In the genomic region with DNA sequence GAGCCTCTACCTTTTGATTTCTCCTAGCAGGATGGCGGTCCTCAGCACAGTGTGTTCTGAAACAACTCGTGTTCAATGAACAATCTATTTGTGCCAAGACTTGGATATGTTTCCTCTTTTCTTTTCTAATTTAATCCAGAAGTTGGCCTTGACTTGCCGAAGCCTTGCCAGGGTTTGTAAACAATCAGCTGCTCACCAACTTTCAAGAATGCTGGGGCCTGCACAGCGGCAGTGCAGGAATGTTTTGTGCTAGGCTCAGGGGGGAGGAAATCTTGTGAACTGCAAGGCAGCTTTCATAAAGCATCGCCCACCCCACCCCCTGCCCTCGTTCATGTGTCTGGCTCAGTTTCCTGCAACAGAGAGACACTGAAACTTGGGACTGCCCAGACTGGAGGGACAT, we compare ENCODE assay signal across 8 mouse cellular contexts.
A peak's percentile ranks its signal among the peaks of the same experiment; 100 is the strongest.
DNase-seq lines count a peak whose midpoint lies in the region; ATAC-seq and TF ChIP-seq lines count a peak whose summit lies in the region.

No protein-coding gene starts in this region.

- no peak overlapping the region for H3K27ac ChIP-seq in left cerebral cortex, adult 2 months
- no peak overlapping the region for H3K27ac ChIP-seq in intestine, postnatal 0 days (ENCODE audit: low read depth, low read length)

- no peak for TF ChIP-seq CTCF in lung, adult 2 months (IDR thresholded peaks at IDR 0.05; ENCODE audit: insufficient read depth, low read length)
- no peak for TF ChIP-seq CTCF in left cerebral cortex, adult 2 months (IDR thresholded peaks at IDR 0.05)
- TF ChIP-seq CTCF in intestine, postnatal 0 days (IDR thresholded peaks at IDR 0.05; ENCODE audit: low read depth), result no peak

- no peak overlapping the region for H3K4me3 ChIP-seq in lung, adult 2 months (replicated peaks; ENCODE audit: extremely low read depth, low read depth, low read length)
- no peak overlapping the region for H3K4me3 ChIP-seq in left cerebral cortex, adult 2 months
- H3K4me3 ChIP-seq in intestine, postnatal 0 days (ENCODE audit: low read depth, low read length), result no peak overlapping the region

- no peaks in the 10 kb centered on the region for H3K27me3 ChIP-seq in intestine, postnatal 0 days (replicated peaks; ENCODE audit: control insufficient read depth, insufficient read depth, low read length)

- no peak overlapping the region for H3K4me2 ChIP-seq in intestine, postnatal 0 days (replicated peaks; ENCODE audit: low read depth)

- H3K9me3 ChIP-seq in intestine, postnatal 0 days (ENCODE audit: control insufficient read depth), result no peaks in the 10 kb centered on the region

- H3K9ac ChIP-seq in intestine, postnatal 0 days (ENCODE audit: low read depth, low read length), result no peak overlapping the region

- intact Hi-C loops in left cerebral cortex, adult 2 months (cut with DNase I), result no loop called here

- H3K4me1 ChIP-seq in lung, adult 2 months (ENCODE audit: control insufficient read depth, insufficient read depth, low read length), result no peaks in the 10 kb centered on the region; the same call in 1 of the 2 replicates
- H3K4me1 ChIP-seq in intestine, postnatal 0 days (replicated peaks; ENCODE audit: control insufficient read depth, insufficient read depth, low read length), result no peaks in the 10 kb centered on the region

- WGBS in lung, adult 2 months, result 33% methylated on average over 6 of the region's 6 CpGs
- WGBS in intestine, postnatal 0 days, result 54% methylated on average over 6 of the region's 6 CpGs

- peak; percentile 39 for DNase-seq in lung, adult 18-20 months
- DNase-seq in lung, adult 2 months, result no peak
- DNase-seq in gastrocnemius, adult 18-20 months (ENCODE audit: low spot score), result peak; percentile 68
- DNase-seq in left cerebral cortex, adult 2 months (ENCODE audit: extremely low spot score in 1 of 2, low spot score in 2 of 2), result peak; percentile 31 to 33
- DNase-seq in right cerebral cortex, postnatal 25 days, result peak; percentile 38
- DNase-seq in kidney, postnatal 4 days, result no peak
- no peak for DNase-seq in cerebellum, adult 9-10 months

- H3K36me3 ChIP-seq in intestine, postnatal 0 days (ENCODE audit: control insufficient read depth, insufficient read depth), result no peaks in the 10 kb centered on the region

- no peak for TF ChIP-seq POLR2A in lung, adult 2 months (IDR thresholded peaks at IDR 0.05; ENCODE audit: borderline replicate concordance, extremely low read depth, low read depth, low read length)

- no peak for ATAC-seq in intestine, postnatal 0 days

Comparison
In these comparisons a context has a peak if more than half of its experiments do, and no peak if none do; other contexts are left out.
1. DNase-seq: peak in lung, adult 18-20 months (2 of 2), gastrocnemius, adult 18-20 months (single experiment), left cerebral cortex, adult 2 months (2 of 2) and right cerebral cortex, postnatal 25 days (single experiment); none in lung, adult 2 months (single experiment), kidney, postnatal 4 days (0 of 2) and cerebellum, adult 9-10 months (single experiment).